ENCODE assay signal across 8 mouse cellular contexts in the genomic region with DNA sequence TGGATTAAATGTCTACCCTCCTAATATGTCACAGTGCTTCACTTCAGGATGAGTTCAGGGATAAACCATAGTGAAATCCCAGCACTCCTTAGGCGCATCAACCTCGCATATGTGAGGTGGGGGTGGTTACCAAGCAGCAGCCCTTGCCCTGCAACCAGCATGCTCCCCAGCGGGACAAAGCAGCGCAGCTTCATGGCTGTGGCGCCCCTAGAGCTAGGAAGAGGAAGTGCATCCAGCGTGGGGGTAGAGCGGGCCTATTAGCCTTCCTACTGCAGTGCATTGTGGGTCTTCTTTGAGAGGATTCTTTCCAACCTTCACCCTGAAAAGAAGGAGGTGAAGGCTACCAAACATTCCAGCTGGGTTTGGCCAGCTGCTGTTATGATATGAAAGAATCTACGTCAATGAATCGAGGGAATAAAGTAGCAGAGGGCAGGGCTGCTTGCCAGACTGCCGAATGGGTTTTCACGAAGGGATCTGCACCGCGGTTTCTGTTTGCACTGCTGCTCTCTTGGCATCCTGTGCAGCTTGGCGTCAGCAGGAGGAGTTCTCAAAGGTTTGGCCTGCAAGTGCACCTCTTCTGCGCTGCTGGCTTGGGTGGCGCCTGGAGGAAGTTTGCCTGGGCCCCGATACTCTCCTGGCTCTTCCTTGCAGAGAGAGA.
A peak's percentile ranks its signal among the peaks of the same experiment; 100 is the strongest.
DNase-seq lines count a peak whose midpoint lies in the region; ATAC-seq and TF ChIP-seq lines count a peak whose summit lies in the region.
"Had no signal": no experiment of that assay in that cellular context is flagged by ENCODE, and none has a peak within 500 bp of the region (broad histone marks: within the 10 kb centered on the region; RNA-seq: fewer than 3 reads in every experiment).

No protein-coding gene starts in this region.

- TF ChIP-seq POLR2A in MEL (IDR thresholded peaks at IDR 0.05; ENCODE audit: control insufficient read depth in 1 of 2, insufficient read depth in 1 of 2, low read depth in 1 of 2, low read length in 2 of 2, poor library complexity in 1 of 2) = no peak

- no peak overlapping the region for H3K4me3 ChIP-seq in MEL (ENCODE audit: control insufficient read depth in 1 of 2, insufficient read depth in 1 of 2, low read depth in 2 of 2, low read length in 2 of 2)
- no peak overlapping the region for H3K4me3 ChIP-seq in lung, postnatal 0 days (ENCODE audit: low read depth, low read length)
- no peak overlapping the region for H3K4me3 ChIP-seq in forebrain, embryonic 11.5 days (ENCODE audit: low read depth, low read length)
- H3K4me3 ChIP-seq: embryonic facial prominence, embryonic 15.5 days had no signal

- H3K36me3 ChIP-seq in MEL (ENCODE audit: control insufficient read depth in 1 of 2, insufficient read depth in 2 of 2, low read length in 2 of 2) = peaks cover 0 to 7% of the 10 kb centered on the region in 2 experiments; a peak in 2 of 4 replicates
- no peaks in the 10 kb centered on the region for H3K36me3 ChIP-seq in lung, postnatal 0 days (ENCODE audit: insufficient read depth, low read length)
- H3K36me3 ChIP-seq in forebrain, embryonic 11.5 days (ENCODE audit: control insufficient read depth, insufficient read depth, low read length) = no peaks in the 10 kb centered on the region
- H3K36me3 ChIP-seq: embryonic facial prominence, embryonic 15.5 days had no signal

- peak; percentile 13 for TF ChIP-seq RAD21 in MEL (IDR thresholded peaks at IDR 0.05; ENCODE audit: low read depth, low read length)

- H3K27ac ChIP-seq in MEL (ENCODE audit: control insufficient read depth, low read depth, low read length) = no peak overlapping the region
- H3K27ac ChIP-seq in lung, postnatal 0 days (ENCODE audit: low read length) = peak overlapping the region; percentile 57; the same call in 1 of the 2 replicates
- no peak overlapping the region for H3K27ac ChIP-seq in forebrain, embryonic 11.5 days (ENCODE audit: low read depth, low read length)
- H3K27ac ChIP-seq: embryonic facial prominence, embryonic 15.5 days had no signal

- H3K9me3 ChIP-seq in MEL (replicated peaks; ENCODE audit: insufficient read depth, low read length) = no peaks in the 10 kb centered on the region
- H3K9me3 ChIP-seq in lung, postnatal 0 days (ENCODE audit: low read length) = no peaks in the 10 kb centered on the region
- H3K9me3 ChIP-seq in forebrain, embryonic 11.5 days (ENCODE audit: control insufficient read depth, low read length) = no peaks in the 10 kb centered on the region
- H3K9me3 ChIP-seq: embryonic facial prominence, embryonic 15.5 days had no signal

- TF ChIP-seq CTCF in MEL (IDR thresholded peaks at IDR 0.05 in 2 of 3, conservative IDR thresholded peaks at IDR 0.05 in 1 of 3; ENCODE audit: control insufficient read depth in 1 of 3, insufficient read depth in 1 of 3, low read depth in 2 of 3, low read length in 3 of 3, poor library complexity in 1 of 3, severe bottlenecking in 1 of 3) = peak; percentile 43 to 55 (median 50)
- TF ChIP-seq CTCF in lung, postnatal 0 days (IDR thresholded peaks at IDR 0.05) = peak; percentile 58

- no peak overlapping the region for H3K4me2 ChIP-seq in lung, postnatal 0 days (replicated peaks; ENCODE audit: low read depth, low read length)
- H3K4me2 ChIP-seq in forebrain, embryonic 11.5 days (ENCODE audit: low read depth, low read length, severe bottlenecking) = no peak overlapping the region
- H3K4me2 ChIP-seq: embryonic facial prominence, embryonic 15.5 days had no signal

- H3K9ac ChIP-seq in MEL (ENCODE audit: control insufficient read depth, low read depth, low read length, poor library complexity, severe bottlenecking) = no peak overlapping the region
- no peak overlapping the region for H3K9ac ChIP-seq in lung, postnatal 0 days (replicated peaks; ENCODE audit: low read depth)
- H3K9ac ChIP-seq in forebrain, embryonic 11.5 days (ENCODE audit: low read length) = no peak overlapping the region
- H3K9ac ChIP-seq: embryonic facial prominence, embryonic 15.5 days had no signal

- no peaks in the 10 kb centered on the region for H3K27me3 ChIP-seq in MEL (ENCODE audit: control insufficient read depth in 1 of 2, insufficient read depth in 2 of 2, low read length in 2 of 2)
- no peaks in the 10 kb centered on the region for H3K27me3 ChIP-seq in lung, postnatal 0 days (replicated peaks; ENCODE audit: insufficient read depth, low read length)
- H3K27me3 ChIP-seq in forebrain, embryonic 11.5 days (ENCODE audit: control insufficient read depth, insufficient read depth, low read length) = no peaks in the 10 kb centered on the region

- 53% methylated on average over 17 of the region's 17 CpGs for WGBS in lung, postnatal 0 days
- 86% methylated on average over 17 of the region's 17 CpGs for WGBS in forebrain, embryonic 11.5 days

- ATAC-seq in lung, postnatal 0 days = peak; percentile 72
- ATAC-seq in forebrain, embryonic 11.5 days (replicated peaks; ENCODE audit: low FRiP score) = no peak

- peaks cover 5 to 9% of the 10 kb centered on the region in 2 experiments; a peak in 3 of 4 replicates for H3K4me1 ChIP-seq in MEL (ENCODE audit: control insufficient read depth in 1 of 2, insufficient read depth in 2 of 2, low read length in 2 of 2)
- no peaks in the 10 kb centered on the region for H3K4me1 ChIP-seq in lung, postnatal 0 days (ENCODE audit: insufficient read depth, low read depth, low read length)
- H3K4me1 ChIP-seq in forebrain, embryonic 11.5 days (replicated peaks; ENCODE audit: control insufficient read depth, insufficient read depth, low read length) = no peaks in the 10 kb centered on the region
- H3K4me1 ChIP-seq: embryonic facial prominence, embryonic 15.5 days had no signal

- no peak for TF ChIP-seq EP300 in MEL (IDR thresholded peaks at IDR 0.05; ENCODE audit: low read depth in 1 of 2, low read length in 2 of 2)
- TF ChIP-seq EP300 in lung, postnatal 0 days (IDR thresholded peaks at IDR 0.05) = no peak

- DNase-seq in layer of hippocampus, postnatal 10 days (ENCODE audit: low spot score in 2 of 2) = peak; percentile 49 to 59
- no peak for DNase-seq in layer of hippocampus, adult 11-12 months (ENCODE audit: low spot score)
- peak; percentile 43 for DNase-seq in MEL (ENCODE audit: low read depth, low spot score)
- DNase-seq in cerebellum, postnatal 10 days = peak; percentile 79 to 86
- peak; percentile 57 for DNase-seq in lung, postnatal 0 days (ENCODE audit: low spot score)
- DNase-seq in testis, postnatal 10 days (ENCODE audit: low spot score) = peak; percentile 72
- no peak for DNase-seq in forebrain, embryonic 11.5 days (ENCODE audit: low spot score)

- no peaks in the 10 kb centered on the region for H3K79me2 ChIP-seq in MEL (ENCODE audit: control insufficient read depth, insufficient read depth, low read length, poor library complexity)

TF ChIP-seq in MEL, 35 proteins besides CTCF, POLR2A, EP300 and RAD21:
- 0 out of 2 replicates have a peak, but pooled peaks have one; percentile 16 for TF ChIP-seq SMC3 (IDR thresholded peaks at IDR 0.05; ENCODE audit: low read depth, low read length)
- TF ChIP-seq NRF1 (IDR thresholded peaks at IDR 0.05; ENCODE audit: insufficient read depth, low read depth, low read length, poor library complexity, severe bottlenecking) = no peak
- no peak for TF ChIP-seq MXI1 (IDR thresholded peaks at IDR 0.05; ENCODE audit: low read depth, low read length)

Comparison
In these comparisons a context has a peak if more than half of its experiments do, and no peak if none do; other contexts are left out.
1. DNase-seq: peak in layer of hippocampus, postnatal 10 days (2 of 2), MEL (single experiment), cerebellum, postnatal 10 days (2 of 2), lung, postnatal 0 days (single experiment) and testis, postnatal 10 days (single experiment); none in layer of hippocampus, adult 11-12 months (single experiment) and forebrain, embryonic 11.5 days (single experiment).